Comparison of ENCODE assay signal across 10 mouse cellular contexts in genomic region chr5:28158308-28159071, GRCm38 (mm10). TPM values are rescaled to one million over a fixed set of nuclear protein-coding genes. Genes with fewer than 3 reads are reported as not detected.
DNase-seq lines count a peak whose midpoint lies in the region; ATAC-seq and TF ChIP-seq lines count a peak whose summit lies in the region.
"Had no signal": no experiment of that assay in that cellular context is flagged by ENCODE, and none has a peak within 500 bp of the region (broad histone marks: within the 10 kb centered on the region; RNA-seq: fewer than 3 reads in every experiment).

No protein-coding gene starts in this region.

- H3K36me3 ChIP-seq in intestine, embryonic 14.5 days (ENCODE audit: control insufficient read depth, insufficient read depth, low read length), result no peaks in the 10 kb centered on the region
- H3K36me3 ChIP-seq in intestine, embryonic 16.5 days (ENCODE audit: control insufficient read depth, insufficient read depth, low read length), result no peaks in the 10 kb centered on the region
- no peaks in the 10 kb centered on the region for H3K36me3 ChIP-seq in forebrain, postnatal 0 days (ENCODE audit: insufficient read depth)
- H3K36me3 ChIP-seq in midbrain, embryonic 12.5 days, result no peaks in the 10 kb centered on the region
- H3K36me3 ChIP-seq: G1E had no signal

- no peaks in the 10 kb centered on the region for H3K4me1 ChIP-seq in intestine, embryonic 14.5 days (replicated peaks; ENCODE audit: control insufficient read depth, insufficient read depth, low read length)
- H3K4me1 ChIP-seq in intestine, embryonic 16.5 days (ENCODE audit: control insufficient read depth, insufficient read depth, low read length), result 0 out of 2 replicates have a peak, but pooled peaks cover 3% of the 10 kb centered on the region
- no peaks in the 10 kb centered on the region for H3K4me1 ChIP-seq in forebrain, postnatal 0 days (ENCODE audit: insufficient read depth)
- peaks cover 27% of the 10 kb centered on the region; the same call in 1 of the 2 replicates for H3K4me1 ChIP-seq in midbrain, embryonic 12.5 days

- H3K9ac ChIP-seq in intestine, embryonic 14.5 days (ENCODE audit: low read length), result no peak overlapping the region
- no peak overlapping the region for H3K9ac ChIP-seq in intestine, embryonic 16.5 days (ENCODE audit: low read depth, low read length)
- H3K9ac ChIP-seq in forebrain, postnatal 0 days, result no peak overlapping the region
- H3K9ac ChIP-seq in midbrain, embryonic 12.5 days (replicated peaks), result peak overlapping the region; percentile 31

- no peak for ATAC-seq in intestine, embryonic 14.5 days (replicated peaks; ENCODE audit: low FRiP score, low TSS enrichment, low read depth)
- no peak for ATAC-seq in intestine, embryonic 16.5 days
- ATAC-seq in forebrain, postnatal 0 days, result peak; percentile 48
- ATAC-seq in midbrain, embryonic 12.5 days (ENCODE audit: low FRiP score, low read depth), result peak; percentile 90
- no peak for ATAC-seq in activated CD4-positive, CD25-positive, alpha-beta regulatory T cell, adult 4 months

- H3K9me3 ChIP-seq in intestine, embryonic 14.5 days (ENCODE audit: control insufficient read depth, low read length), result no peaks in the 10 kb centered on the region
- no peaks in the 10 kb centered on the region for H3K9me3 ChIP-seq in intestine, embryonic 16.5 days (ENCODE audit: control insufficient read depth, low read length)
- no peaks in the 10 kb centered on the region for H3K9me3 ChIP-seq in forebrain, postnatal 0 days (ENCODE audit: low read length)
- no peaks in the 10 kb centered on the region for H3K9me3 ChIP-seq in midbrain, embryonic 12.5 days
- H3K9me3 ChIP-seq: G1E had no signal

- H3K27me3 ChIP-seq in intestine, embryonic 14.5 days (replicated peaks; ENCODE audit: control insufficient read depth, insufficient read depth, low read length), result peaks cover 92% of the 10 kb centered on the region
- peaks cover 81% of the 10 kb centered on the region for H3K27me3 ChIP-seq in intestine, embryonic 16.5 days (replicated peaks; ENCODE audit: control insufficient read depth, insufficient read depth, low read length)
- peaks cover 72% of the 10 kb centered on the region for H3K27me3 ChIP-seq in forebrain, postnatal 0 days (ENCODE audit: insufficient read depth, low read length)
- peaks cover 92% of the 10 kb centered on the region for H3K27me3 ChIP-seq in midbrain, embryonic 12.5 days

- WGBS in intestine, embryonic 14.5 days, result under 1% methylated on average over 31 of the region's 31 CpGs
- under 1% methylated on average over 31 of the region's 31 CpGs for WGBS in intestine, embryonic 16.5 days
- WGBS in forebrain, postnatal 0 days, result 3% methylated on average over 31 of the region's 31 CpGs
- under 1% methylated on average over 31 of the region's 31 CpGs for WGBS in midbrain, embryonic 12.5 days

- DNase-seq in intestine, embryonic 14.5 days (ENCODE audit: low spot score), result peak; percentile 60
- DNase-seq in embryo, embryonic 10.5 days (ENCODE audit: low spot score), result peak; percentile 72
- DNase-seq in forebrain, postnatal 0 days, result no peak
- no peak for DNase-seq in ovary, adult 18-20 months (ENCODE audit: low spot score)
- no peak for DNase-seq in urinary bladder, postnatal 10 days (ENCODE audit: low spot score)

- no peak for TF ChIP-seq CTCF in forebrain, postnatal 0 days (IDR thresholded peaks at IDR 0.05; ENCODE audit: low read depth)

- no peak overlapping the region for H3K4me2 ChIP-seq in intestine, embryonic 14.5 days (ENCODE audit: low read length)
- H3K4me2 ChIP-seq in intestine, embryonic 16.5 days (ENCODE audit: low read depth, low read length), result no peak overlapping the region
- H3K4me2 ChIP-seq in forebrain, postnatal 0 days (ENCODE audit: low read depth), result no peak overlapping the region
- H3K4me2 ChIP-seq in midbrain, embryonic 12.5 days (replicated peaks), result peak overlapping the region; percentile 50

- no peak overlapping the region for H3K4me3 ChIP-seq in intestine, embryonic 14.5 days (ENCODE audit: low read depth, low read length)
- H3K4me3 ChIP-seq in intestine, embryonic 16.5 days (ENCODE audit: low read length), result no peak overlapping the region
- H3K4me3 ChIP-seq in forebrain, postnatal 0 days (ENCODE audit: low read depth, low read length), result no peak overlapping the region
- peak overlapping the region; percentile 30 for H3K4me3 ChIP-seq in midbrain, embryonic 12.5 days

- no peak overlapping the region for H3K27ac ChIP-seq in intestine, embryonic 14.5 days (ENCODE audit: low read depth)
- H3K27ac ChIP-seq in intestine, embryonic 16.5 days (ENCODE audit: low read length), result no peak overlapping the region
- H3K27ac ChIP-seq in forebrain, postnatal 0 days (ENCODE audit: low read depth, low read length), result no peak overlapping the region
- peak overlapping the region; percentile 69 for H3K27ac ChIP-seq in midbrain, embryonic 12.5 days (replicated peaks)

RNA-seq across cellular contexts. Expression of gene En2, which starts 7.0 kb away (rescaled TPM):
- polyA plus RNA-seq in intestine, embryonic 14.5 days (2014; fragmentation: Nextera tagmentation; extraction: Ambion mirVana), result not detected in 2 replicates
- not detected in 2 replicates for polyA plus RNA-seq in intestine, embryonic 16.5 days (2015; fragmentation: Nextera tagmentation; extraction: Ambion mirVana)
- total RNA-seq in forebrain, postnatal 0 days (2014; rRNA removed), result 0.05 and 0.46 TPM in 2 replicates
- not detected in 2 replicates for polyA plus RNA-seq in forebrain, postnatal 0 days (2015; fragmentation: Nextera tagmentation; extraction: Ambion mirVana)
- polyA plus RNA-seq in midbrain, embryonic 12.5 days (2016; fragmentation: Nextera tagmentation; extraction: Ambion mirVana), result 1.5 and 2.1 TPM in 2 replicates
- polyA plus RNA-seq in activated CD4-positive, CD25-positive, alpha-beta regulatory T cell, adult 4 months (2017; shearing (Covaris generic)), result not detected
- total RNA-seq: G1E had no signal
- polyA plus RNA-seq: G1E; thymus, postnatal 0 days had no signal

Comparison
In these comparisons a context has a peak if more than half of its experiments do, and no peak if none do; other contexts are left out.
1. ATAC-seq: peak in forebrain, postnatal 0 days (single experiment) and midbrain, embryonic 12.5 days (single experiment); none in intestine, embryonic 14.5 days (single experiment), intestine, embryonic 16.5 days (single experiment) and activated CD4-positive, CD25-positive, alpha-beta regulatory T cell, adult 4 months (single experiment).
2. DNase-seq: peak in intestine, embryonic 14.5 days (single experiment) and embryo, embryonic 10.5 days (single experiment); none in forebrain, postnatal 0 days (single experiment), ovary, adult 18-20 months (single experiment) and urinary bladder, postnatal 10 days (single experiment).